23 mouse cellular contexts compared by ENCODE assay signal in the genomic region with DNA sequence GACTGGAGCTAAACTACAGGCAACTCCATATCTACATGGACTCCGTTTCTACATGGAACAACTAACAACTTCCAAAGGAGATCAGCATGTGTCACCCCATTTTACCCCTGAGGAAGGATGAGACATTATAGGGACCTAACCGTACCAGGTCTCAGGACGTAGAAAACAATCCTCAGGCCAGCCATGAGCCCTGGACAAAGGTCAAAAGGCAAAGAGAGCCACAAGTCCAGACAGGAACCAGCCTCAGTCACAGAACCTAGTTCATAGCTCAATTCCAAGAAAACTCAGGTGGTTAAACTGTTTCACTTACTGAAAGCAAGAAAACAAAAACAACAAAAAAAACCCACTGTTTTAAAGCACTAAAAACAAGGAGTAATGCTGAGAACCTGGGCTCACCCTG. TPM values are rescaled to one million over a fixed set of nuclear protein-coding genes. Genes with fewer than 3 reads are reported as not detected.
DNase-seq lines count a peak whose midpoint lies in the region; ATAC-seq lines count a peak whose summit lies in the region.
"Had no signal": no experiment of that assay in that cellular context is flagged by ENCODE, and none has a peak within 500 bp of the region (broad histone marks: within the 10 kb centered on the region; RNA-seq: fewer than 3 reads in every experiment).

No protein-coding gene starts in this region.

- no peaks in the 10 kb centered on the region for H3K27me3 ChIP-seq in heart, embryonic 12.5 days (replicated peaks)
- no peaks in the 10 kb centered on the region for H3K27me3 ChIP-seq in heart, embryonic 10.5 days (ENCODE audit: insufficient read depth, poor library complexity, severe bottlenecking)
- no peaks in the 10 kb centered on the region for H3K27me3 ChIP-seq in kidney, embryonic 16.5 days (ENCODE audit: insufficient read depth, low read length)
- H3K27me3 ChIP-seq: forebrain, embryonic 12.5 days; forebrain, embryonic 15.5 days; hindbrain, embryonic 12.5 days had no signal

- peaks cover 8% of the 10 kb centered on the region for H3K36me3 ChIP-seq in heart, embryonic 12.5 days
- H3K36me3 ChIP-seq in heart, embryonic 10.5 days, result no peaks in the 10 kb centered on the region
- peaks cover 2% of the 10 kb centered on the region; the same call in 1 of the 2 replicates for H3K36me3 ChIP-seq in kidney, embryonic 16.5 days (ENCODE audit: insufficient read depth, low read length)
- H3K36me3 ChIP-seq: embryonic facial prominence, embryonic 13.5 days; forebrain, embryonic 12.5 days; forebrain, embryonic 15.5 days; hindbrain, embryonic 12.5 days had no signal

- no peak for DNase-seq in heart, embryonic 10.5 days (ENCODE audit: low spot score)
- peak; percentile 53 to 61 for DNase-seq in kidney, adult 8-10 months
- DNase-seq in kidney, postnatal 25 days, result peak; percentile 37 to 63
- no peak for DNase-seq in kidney, postnatal 10 days
- DNase-seq in yolk sac, embryonic 10.5 days (ENCODE audit: low spot score), result peak; percentile 37
- DNase-seq: adrenal gland, adult 8-10 months; adrenal gland, postnatal 25 days; cerebellum, adult 11-12 months; cerebellum, adult 8-10 months; cerebellum, postnatal 10 days; cerebellum, postnatal 36 days; embryo, embryonic 11 days; gastrocnemius, postnatal 25 days; heart, adult 18-20 months had no signal

- no peak overlapping the region for H3K4me2 ChIP-seq in heart, embryonic 12.5 days
- no peak overlapping the region for H3K4me2 ChIP-seq in kidney, embryonic 16.5 days (replicated peaks; ENCODE audit: low read depth, low read length)
- H3K4me2 ChIP-seq: embryonic facial prominence, embryonic 13.5 days; forebrain, embryonic 12.5 days; forebrain, embryonic 15.5 days; hindbrain, embryonic 12.5 days had no signal

- no peaks in the 10 kb centered on the region for H3K9me3 ChIP-seq in heart, embryonic 12.5 days (replicated peaks)
- H3K9me3 ChIP-seq in heart, embryonic 10.5 days, result no peaks in the 10 kb centered on the region
- no peaks in the 10 kb centered on the region for H3K9me3 ChIP-seq in kidney, embryonic 16.5 days (ENCODE audit: low read length)
- H3K9me3 ChIP-seq: embryonic facial prominence, embryonic 10.5 days; embryonic facial prominence, embryonic 13.5 days; forebrain, embryonic 12.5 days; forebrain, embryonic 15.5 days; hindbrain, embryonic 12.5 days had no signal

- 78% methylated on average over 3 of the region's 3 CpGs for WGBS in heart, embryonic 12.5 days
- WGBS in heart, embryonic 10.5 days, result 83% methylated on average over 3 of the region's 3 CpGs
- 67% methylated on average over 3 of the region's 3 CpGs for WGBS in kidney, embryonic 16.5 days

- H3K4me1 ChIP-seq in heart, embryonic 12.5 days (replicated peaks), result peaks cover 71% of the 10 kb centered on the region
- peaks cover 68% of the 10 kb centered on the region for H3K4me1 ChIP-seq in heart, embryonic 10.5 days
- H3K4me1 ChIP-seq in kidney, embryonic 16.5 days (ENCODE audit: insufficient read depth, low read length), result peaks cover 43% of the 10 kb centered on the region

- no peak for ATAC-seq in heart, embryonic 12.5 days (ENCODE audit: insufficient number of reproducible peaks, low FRiP score)
- no peak for ATAC-seq in kidney, embryonic 16.5 days (ENCODE audit: low FRiP score, low TSS enrichment)
- ATAC-seq: activated CD4-positive, CD25-positive, alpha-beta regulatory T cell, adult 4 months; forebrain, embryonic 15.5 days had no signal

- H3K9ac ChIP-seq in heart, embryonic 12.5 days, result no peak overlapping the region
- H3K9ac ChIP-seq in kidney, embryonic 16.5 days (replicated peaks; ENCODE audit: low read length), result no peak overlapping the region
- H3K9ac ChIP-seq: embryonic facial prominence, embryonic 13.5 days; forebrain, embryonic 12.5 days; forebrain, embryonic 15.5 days; hindbrain, embryonic 12.5 days had no signal

- no peak overlapping the region for H3K4me3 ChIP-seq in heart, embryonic 12.5 days
- H3K4me3 ChIP-seq in heart, embryonic 10.5 days, result no peak overlapping the region
- H3K4me3 ChIP-seq in kidney, embryonic 16.5 days (ENCODE audit: low read length), result no peak overlapping the region
- H3K4me3 ChIP-seq: embryonic facial prominence, embryonic 10.5 days; embryonic facial prominence, embryonic 13.5 days; erythroblast, embryonic 14.5 days; forebrain, embryonic 12.5 days; forebrain, embryonic 15.5 days; hindbrain, embryonic 12.5 days had no signal

- H3K27ac ChIP-seq in heart, embryonic 12.5 days (ENCODE audit: poor library complexity, severe bottlenecking), result 0 out of 2 replicates have a peak overlapping the region, but pooled peaks have one; percentile 1
- H3K27ac ChIP-seq in heart, embryonic 10.5 days, result no peak overlapping the region
- H3K27ac ChIP-seq in kidney, embryonic 16.5 days (ENCODE audit: low read length), result no peak overlapping the region
- H3K27ac ChIP-seq: embryonic facial prominence, embryonic 10.5 days; embryonic facial prominence, embryonic 13.5 days; forebrain, embryonic 12.5 days; forebrain, embryonic 15.5 days; hindbrain, embryonic 12.5 days had no signal

RNA-seq across cellular contexts. Expression of a gene that starts 50.7 kb away (rescaled TPM):
- polyA plus RNA-seq in heart, embryonic 12.5 days (2016; fragmentation: Nextera tagmentation; extraction: Ambion mirVana), result 81.0 and 85.4 TPM in 2 replicates
- polyA plus RNA-seq in heart, embryonic 10.5 days (2016; fragmentation: Nextera tagmentation; extraction: Ambion mirVana), result 60.8 and 65.8 TPM in 2 replicates
- polyA plus RNA-seq in kidney, embryonic 16.5 days (2015; fragmentation: Nextera tagmentation; extraction: Ambion mirVana), result 110 and 123 TPM in 2 replicates

Comparison
In these comparisons a context has a peak if more than half of its experiments do, and no peak if none do; other contexts are left out.
1. DNase-seq: peak in kidney, adult 8-10 months (2 of 2), kidney, postnatal 25 days (2 of 2) and yolk sac, embryonic 10.5 days (single experiment); none in heart, embryonic 10.5 days (single experiment) and kidney, postnatal 10 days (single experiment).